Mouse (Mus musculus): ENCODE data around the gene Suz12.

DNA sequence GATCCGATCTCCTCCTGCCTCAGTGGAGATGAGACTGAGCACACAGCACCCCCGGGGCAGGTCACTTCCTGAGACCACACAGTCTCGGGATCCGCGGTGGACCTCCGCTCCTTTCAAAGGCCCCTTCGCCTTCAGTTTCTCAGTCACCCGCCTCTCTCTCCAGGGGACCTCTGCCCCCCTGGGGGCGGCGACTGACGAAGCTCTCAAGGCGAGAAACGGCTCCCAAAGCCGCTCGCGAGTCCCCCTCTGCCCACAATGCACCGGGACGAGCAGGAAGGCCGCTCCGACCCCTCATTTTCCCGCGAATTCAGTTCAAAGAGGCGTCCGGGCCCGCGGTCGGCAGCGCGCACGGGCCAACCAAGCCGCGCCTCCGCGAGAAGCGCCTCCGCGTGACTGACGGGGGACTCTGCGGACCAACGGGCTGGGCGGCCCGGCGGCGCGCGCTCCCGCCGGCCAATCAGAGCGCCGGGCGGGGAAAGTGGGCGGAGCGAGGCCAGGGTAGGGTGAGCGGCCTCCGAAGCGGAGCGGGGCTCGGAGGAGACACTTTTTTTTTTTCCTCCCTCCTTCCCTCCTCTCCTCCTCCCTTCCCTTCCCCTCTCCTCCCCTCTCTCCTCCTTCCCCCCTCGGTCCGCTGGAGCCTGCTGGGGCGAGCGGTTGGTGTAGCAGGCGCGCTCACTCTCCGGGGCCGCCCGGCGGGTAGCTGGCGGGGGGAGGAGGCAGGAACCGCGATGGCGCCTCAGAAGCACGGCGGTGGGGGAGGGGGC lies at the start of gene Suz12:
- TF ChIP-seq POLR2A (IDR thresholded peaks at IDR 0.05; ENCODE audit: borderline replicate concordance, insufficient read depth, low read length): peak; percentile 56
- TF ChIP-seq CTCF (IDR thresholded peaks at IDR 0.05; ENCODE audit: borderline replicate concordance, insufficient read depth, low read depth, low read length): no peak
